Mouse (Mus musculus) hindbrain, embryonic 14.5 days (tissue): ENCODE measurements around the gene Scamp1. TPM values are rescaled to one million over a fixed set of nuclear protein-coding genes. Genes with fewer than 3 reads are reported as not detected.

ENCODE experiments used
- ATAC-seq: fragments of 200-750 bp; cut with Nextera tagmentation; 2 replicates; pipeline ENCODE4 v1.8.0; 2017; ENCODE audit warnings: moderate number of reproducible peaks, mild to moderate bottlenecking, moderate TSS enrichment, moderate library complexity; ENCODE audit not compliant: low FRiP score
- DNase-seq: peaks from one replicate; pipeline ENCODE4 v3.0.0-alpha.2; 2015; ENCODE audit warnings: low spot score
- H3K27ac ChIP-seq: fragments of 300-500 bp; sonication (generic); 2 replicates; pipeline ENCODE4 v1.5.1; 2014; ENCODE audit warnings: mild to moderate bottlenecking, moderate library complexity
- H3K27me3 ChIP-seq: fragments of 300-500 bp; sonication (generic); 2 replicates; pipeline ENCODE4 v1.6.1; 2014; ENCODE audit warnings: mild to moderate bottlenecking, low read length, mixed read lengths; ENCODE audit not compliant: control insufficient read depth, insufficient read depth
- H3K36me3 ChIP-seq: fragments of 300-500 bp; sonication (generic); replicated peaks from 2 replicates; pipeline ENCODE4 v1.6.1; 2014; ENCODE audit not compliant: control insufficient read depth, insufficient read depth
- H3K4me1 ChIP-seq: fragments of 300-500 bp; sonication (generic); replicated peaks from 2 replicates; pipeline ENCODE4 v1.6.1; 2014; ENCODE audit warnings: antibody characterized with exemption, low read length, mixed read lengths; ENCODE audit not compliant: control insufficient read depth, insufficient read depth
- H3K4me2 ChIP-seq: fragments of 300-500 bp; sonication (generic); replicated peaks from 2 replicates; pipeline ENCODE4 v1.6.1; 2014; ENCODE audit warnings: mild to moderate bottlenecking, moderate library complexity
- H3K4me3 ChIP-seq: fragments of 300-500 bp; sonication (generic); replicated peaks from 2 replicates; pipeline ENCODE4 v1.5.1; 2014; ENCODE audit warnings: mild to moderate bottlenecking, low read length
- H3K9ac ChIP-seq: fragments of 300-500 bp; sonication (generic); 2 replicates; pipeline ENCODE4 v1.6.1; 2014
- H3K9me3 ChIP-seq: fragments of 300-500 bp; sonication (generic); 2 replicates; pipeline ENCODE4 v1.6.1; 2016; ENCODE audit warnings: low read length; ENCODE audit not compliant: control insufficient read depth
- WGBS: fragments of 180-500 bp; shearing (Covaris S2); extraction: QIAGEN DNeasy Blood & Tissue Kit; methylation state at CpG from one replicate; pipeline ENCODE4 v1.1.7; 2014; 5-methylcytosine and 5-hydroxymethylcytosine counted together
- polyA plus RNA-seq: library from polyadenylated mRNA; unstranded; fragments of >200 nt; fragmentation: Nextera tagmentation; extraction: Ambion mirVana; gene quantifications from 2 replicates; pipeline ENCODE4 v1.2.1, GENCODE M21; 2014

Gene Scamp1
- polyA plus RNA-seq, 1 experiment from 2014 or later: 159 TPM

GRCm38 (mm10) chr13:94293911-94294310 is 8.3 kb upstream of the Scamp1 start:
- no peaks in the 10 kb centered on the region for H3K9me3 ChIP-seq
- no peak overlapping the region for H3K9ac ChIP-seq
- H3K4me3 ChIP-seq: no peak overlapping the region
- 88% methylated on average over 10 of the region's 10 CpGs for WGBS
- H3K4me2 ChIP-seq: no peak overlapping the region
- H3K27me3 ChIP-seq: no peaks in the 10 kb centered on the region
- ATAC-seq (no peak), DNase-seq (no peak)
- no peak overlapping the region for H3K27ac ChIP-seq
- H3K4me1 ChIP-seq: no peaks in the 10 kb centered on the region
- H3K36me3 ChIP-seq: no peaks in the 10 kb centered on the region

DNA sequence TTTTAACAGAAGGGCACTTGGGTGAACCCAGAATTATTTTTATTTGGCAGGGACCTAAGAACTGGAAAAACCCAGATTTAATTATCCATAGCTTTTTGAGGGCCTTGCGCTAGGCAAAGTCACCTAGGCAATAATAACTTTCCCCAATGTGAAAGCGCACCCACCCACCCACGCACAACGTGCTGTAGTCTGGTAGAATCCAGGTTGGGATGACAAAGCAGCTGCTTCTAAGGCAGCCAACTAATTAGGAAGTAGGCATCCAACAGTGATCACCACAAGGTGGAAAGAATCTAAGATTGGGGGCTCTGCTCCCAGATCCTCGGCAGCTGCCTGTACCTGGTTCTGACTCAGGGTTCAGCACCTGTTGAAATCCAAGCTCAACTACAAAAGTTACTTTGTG is 538 bp upstream of the Scamp1 start:
- Histone ChIP-seq H3K27ac (no peak overlapping the region), H3K4me3 (peak overlapping the region; percentile 85), H3K4me2 (peak overlapping the region; percentile 61), H3K9ac (no peak overlapping the region), H3K36me3 (no peaks in the 10 kb centered on the region), H3K27me3 (no peaks in the 10 kb centered on the region), H3K4me1 (peaks cover 29% of the 10 kb centered on the region), H3K9me3 (no peaks in the 10 kb centered on the region)
- DNase-seq (no peak), ATAC-seq (no peak)
- WGBS: 50% methylated on average over 5 of the region's 5 CpGs

- DNase-seq (peak; percentile 61), ATAC-seq (peak; percentile 80; the same call in 1 of the 2 replicates)
- Histone ChIP-seq H3K4me3 (peak overlapping the region; percentile 85), H3K4me1 (peaks cover 31% of the 10 kb centered on the region), H3K27me3 (no peaks in the 10 kb centered on the region), H3K27ac (peak overlapping the region; percentile 90), H3K9ac (peak overlapping the region; percentile 90), H3K9me3 (no peaks in the 10 kb centered on the region), H3K4me2 (peak overlapping the region; percentile 61), H3K36me3 (no peaks in the 10 kb centered on the region)
- under 1% methylated on average over 65 of the region's 65 CpGs for WGBS
Observed at GRCm38 (mm10) chr13:94284543-94285269, 951 bp downstream of the Scamp1 start.

DNA sequence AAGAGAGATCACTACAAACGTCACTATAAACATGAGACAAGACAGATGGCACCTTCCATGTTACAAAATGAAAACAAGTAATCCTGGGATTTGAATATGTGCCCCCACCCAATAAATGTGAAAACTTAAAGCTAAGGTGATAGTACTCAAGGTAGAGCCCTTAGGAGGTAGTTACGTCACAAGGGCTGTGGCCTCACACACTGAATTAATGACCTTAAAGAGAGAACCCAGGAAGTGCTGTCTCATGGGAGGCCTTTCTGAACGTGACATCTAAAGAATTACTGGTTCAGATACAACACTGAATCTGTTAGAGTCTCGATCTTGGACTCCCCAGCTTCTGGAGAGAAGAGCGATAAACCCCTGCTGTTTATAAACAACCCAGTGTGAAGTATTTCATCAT is 6.2 kb downstream of the Scamp1 start:
- no peak overlapping the region for H3K9ac ChIP-seq
- no peak overlapping the region for H3K4me3 ChIP-seq
- no peaks in the 10 kb centered on the region for H3K9me3 ChIP-seq
- H3K4me2 ChIP-seq: no peak overlapping the region
- DNase-seq (no peak), ATAC-seq (no peak)
- no peaks in the 10 kb centered on the region for H3K36me3 ChIP-seq
- no peaks in the 10 kb centered on the region for H3K27me3 ChIP-seq
- peaks cover 27% of the 10 kb centered on the region for H3K4me1 ChIP-seq
- WGBS: 67% methylated on average over 5 of the region's 5 CpGs
- H3K27ac ChIP-seq: no peak overlapping the region

GRCm38 (mm10) chr13:94271284-94271683 is 14.4 kb downstream of the Scamp1 start:
- DNase-seq (no peak), ATAC-seq (no peak)
- H3K36me3 ChIP-seq: no peaks in the 10 kb centered on the region
- WGBS: 76% methylated on average over 6 of the region's 6 CpGs
- H3K4me2 ChIP-seq: no peak overlapping the region
- no peaks in the 10 kb centered on the region; the same call in 1 of the 2 replicates for H3K4me1 ChIP-seq
- no peaks in the 10 kb centered on the region for H3K27me3 ChIP-seq
- H3K4me3 ChIP-seq: no peak overlapping the region
- H3K27ac ChIP-seq: no peak overlapping the region
- no peaks in the 10 kb centered on the region for H3K9me3 ChIP-seq
- no peak overlapping the region for H3K9ac ChIP-seq

GRCm38 (mm10) chr13:94268201-94268600 is 17.5 kb downstream of the Scamp1 start:
- Histone ChIP-seq H3K4me2 (no peak overlapping the region), H3K9ac (no peak overlapping the region), H3K27ac (no peak overlapping the region), H3K27me3 (no peaks in the 10 kb centered on the region), H3K36me3 (no peaks in the 10 kb centered on the region), H3K9me3 (no peaks in the 10 kb centered on the region), H3K4me3 (no peak overlapping the region), H3K4me1 (no peaks in the 10 kb centered on the region; the same call in 1 of the 2 replicates)
- 46% methylated on average over 7 of the region's 7 CpGs for WGBS
- DNase-seq (no peak), ATAC-seq (no peak)

DNA sequence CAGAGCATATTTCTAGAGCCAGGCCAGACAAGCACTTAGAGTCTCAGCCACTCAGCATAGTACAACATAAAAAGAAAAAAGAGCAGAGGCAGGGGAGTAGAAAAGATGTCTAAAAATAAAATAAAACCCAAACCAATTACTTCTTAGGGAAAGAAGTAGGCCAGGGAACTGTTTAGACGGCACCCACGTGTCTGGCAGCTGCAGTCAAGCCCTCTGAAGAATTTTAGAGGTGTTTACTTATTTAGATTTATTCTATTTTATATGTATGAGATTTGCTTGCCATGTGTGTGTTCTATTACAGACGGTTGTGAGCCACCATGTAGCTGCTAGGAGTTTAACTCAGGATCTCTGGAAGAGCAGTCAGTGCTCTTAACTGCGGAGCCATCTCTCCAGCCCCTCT is 18.5 kb downstream of the Scamp1 start:
- ATAC-seq: no peak
- no peaks in the 10 kb centered on the region; the same call in 1 of the 2 replicates for H3K4me1 ChIP-seq
- no peak overlapping the region for H3K4me2 ChIP-seq
- H3K27ac ChIP-seq: no peak overlapping the region
- no peaks in the 10 kb centered on the region for H3K9me3 ChIP-seq
- H3K36me3 ChIP-seq: no peaks in the 10 kb centered on the region
- no peaks in the 10 kb centered on the region for H3K27me3 ChIP-seq
- DNase-seq: no peak
- H3K9ac ChIP-seq: no peak overlapping the region
- 75% methylated on average over 4 of the region's 4 CpGs for WGBS
- no peak overlapping the region for H3K4me3 ChIP-seq

DNA sequence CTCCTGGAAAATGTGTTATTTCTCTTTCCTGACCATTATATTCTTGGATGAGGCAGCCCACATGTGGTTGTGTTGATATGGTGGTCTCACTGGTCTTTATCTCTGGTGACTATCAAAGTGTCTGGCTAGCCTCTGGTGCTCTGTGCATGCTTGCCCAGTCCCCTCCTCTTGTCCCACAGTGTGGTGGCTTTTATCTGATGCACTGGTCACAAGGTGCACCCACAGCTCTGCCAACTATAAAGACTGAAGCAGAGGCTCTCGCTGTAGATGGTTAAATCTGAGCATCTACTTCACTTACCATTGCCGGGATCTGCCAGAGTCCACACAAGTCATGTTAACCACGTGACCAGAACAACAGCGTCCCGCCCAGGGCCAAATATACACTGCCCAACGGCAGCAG is 19.1 kb downstream of the Scamp1 start:
- 89% methylated on average over 6 of the region's 6 CpGs for WGBS

DNA sequence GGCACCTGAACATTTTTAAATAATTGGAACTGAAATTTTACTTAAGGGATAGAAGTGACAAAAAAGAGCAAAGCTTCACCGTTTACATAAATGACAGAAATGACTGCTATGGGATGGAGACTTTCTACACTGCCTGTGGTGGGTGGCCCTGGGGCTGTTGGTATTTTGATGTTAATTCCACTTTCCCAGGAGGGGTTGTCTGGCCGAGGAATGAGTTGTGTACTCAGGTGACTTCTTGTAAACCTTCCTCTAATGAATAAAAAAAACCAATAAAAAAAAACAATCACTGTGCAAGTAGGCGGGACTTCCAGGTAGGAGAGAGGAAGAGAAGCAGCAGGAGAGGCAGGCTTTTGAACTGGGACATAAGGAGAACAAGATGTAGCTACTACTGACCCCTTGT is 20.4 kb downstream of the Scamp1 start:
- H3K4me3 ChIP-seq: no peak overlapping the region
- H3K27me3 ChIP-seq: no peaks in the 10 kb centered on the region
- H3K4me2 ChIP-seq: no peak overlapping the region
- DNase-seq (no peak), ATAC-seq (no peak)
- no peaks in the 10 kb centered on the region for H3K36me3 ChIP-seq
- H3K9me3 ChIP-seq: no peaks in the 10 kb centered on the region
- H3K27ac ChIP-seq: no peak overlapping the region
- H3K4me1 ChIP-seq: no peaks in the 10 kb centered on the region; the same call in 1 of the 2 replicates
- H3K9ac ChIP-seq: no peak overlapping the region
- WGBS: 74% methylated on average over 3 of the region's 3 CpGs

More for the DNA sequence above, 19.1 kb downstream of the Scamp1 start:
- H3K4me3 ChIP-seq: no peak overlapping the region
- H3K9me3 ChIP-seq: no peaks in the 10 kb centered on the region
- H3K27ac ChIP-seq: no peak overlapping the region
- H3K27me3 ChIP-seq: no peaks in the 10 kb centered on the region
- DNase-seq (no peak), ATAC-seq (no peak)
- no peak overlapping the region for H3K9ac ChIP-seq
- no peaks in the 10 kb centered on the region for H3K36me3 ChIP-seq
- no peak overlapping the region for H3K4me2 ChIP-seq
- no peaks in the 10 kb centered on the region; the same call in 1 of the 2 replicates for H3K4me1 ChIP-seq
